Mouse (Mus musculus): ENCODE data around the gene Rnase2a.

DNA sequence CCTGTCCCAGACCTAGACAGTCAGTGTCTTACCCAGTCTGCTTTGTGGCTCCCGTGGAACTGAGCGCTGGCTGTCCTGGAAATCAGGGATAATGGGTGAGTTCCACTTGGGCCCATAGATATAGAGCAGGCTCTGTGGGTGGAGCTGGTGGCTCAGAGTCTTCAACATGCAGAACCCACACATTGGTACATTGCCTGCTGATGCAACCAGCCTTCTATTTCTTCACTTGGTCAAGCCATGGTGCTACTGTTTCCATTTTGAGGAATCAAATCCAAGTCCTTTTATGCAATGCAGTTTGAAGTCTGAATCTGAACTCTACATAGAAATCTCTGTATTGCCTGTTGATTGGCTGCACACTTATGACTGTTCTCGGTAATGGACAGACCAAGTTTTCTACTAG, at the start of gene Rnase2a:
- no peak for TF ChIP-seq EP300 (IDR thresholded peaks at IDR 0.05; ENCODE audit: insufficient read depth, low read depth, low read length)
- no peak for TF ChIP-seq POLR2A (IDR thresholded peaks at IDR 0.05; ENCODE audit: insufficient read depth, low read length)
- TF ChIP-seq CTCF (IDR thresholded peaks at IDR 0.05; ENCODE audit: low read depth, low read length) = no peak
